Mouse (Mus musculus) v-Abl transformed pro-B cells (cell line): ENCODE measurements around the gene Slc38a4.

Experiments used
- in situ Hi-C, 2 experiments: fragments of 400-800 bp; cut with MboI; formaldehyde crosslinking; loops; one replicate each; pipeline ENCODE4 v1.15.1; 2025; ENCODE audit not compliant: unreplicated experiment in 2 of 2

Gene Slc38a4

DNA sequence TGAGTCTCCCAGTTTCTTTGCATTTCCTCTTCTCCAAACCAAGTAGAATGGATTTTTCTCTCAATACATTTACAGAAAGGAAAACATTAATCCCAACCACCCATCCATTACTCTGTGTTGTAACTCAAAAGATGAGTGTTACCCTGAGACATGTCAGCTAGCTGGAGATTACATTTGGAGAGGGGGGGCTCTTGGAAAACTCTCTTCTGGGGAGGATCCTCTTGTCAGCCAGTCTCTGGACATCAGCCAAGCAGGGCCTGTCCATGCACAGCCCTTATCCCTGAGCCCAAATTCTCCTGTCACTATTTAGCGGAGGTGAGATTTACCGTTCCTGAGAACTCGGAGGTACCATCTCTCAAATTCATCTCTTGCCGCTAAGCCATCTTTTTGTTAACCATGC lies 82.4 kb downstream of the Slc38a4 start:
- in situ Hi-C loops, result loop anchor here in 1 of 2 experiments (25.0 kb wide), 1 partner anchor 1211 kb away; no protein-coding TSS in a partner anchor

DNA sequence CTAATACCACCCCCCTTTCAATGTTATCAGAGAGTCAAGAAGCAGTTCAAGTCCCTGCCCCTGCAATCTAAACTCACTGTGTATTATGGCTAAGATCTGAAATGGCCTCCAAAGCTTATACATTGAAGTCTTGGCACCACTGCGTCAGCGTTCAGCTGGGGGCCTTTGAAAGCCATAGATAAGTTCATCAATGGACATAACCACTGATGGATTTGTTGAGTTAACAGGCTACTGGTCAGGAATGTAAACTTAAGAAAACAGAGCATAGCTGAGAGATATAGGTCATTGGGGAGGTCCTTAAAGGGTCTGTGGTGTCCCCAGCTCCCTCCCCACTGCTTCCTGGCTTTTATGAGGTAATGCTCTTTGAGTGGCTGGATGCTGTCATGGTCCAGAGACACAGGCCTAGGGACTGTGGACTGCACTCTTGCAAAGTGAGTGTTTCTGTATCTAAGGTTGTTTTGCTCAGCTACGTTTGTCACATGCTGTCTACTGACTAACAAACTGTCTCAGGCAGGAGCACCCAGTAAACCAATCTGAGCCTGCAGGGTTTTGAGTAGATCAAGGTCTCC lies 83.0 kb downstream of the Slc38a4 start:
- in situ Hi-C loops, result loop anchor here in 1 of 2 experiments (25.0 kb wide), 1 partner anchor 1210 kb away; no protein-coding TSS in a partner anchor

GRCm38 (mm10) chr15:96971906-96972305 lies 83.8 kb downstream of the Slc38a4 start:
- in situ Hi-C loops, result loop anchor here in 1 of 2 experiments (25.0 kb wide), 1 partner anchor 1210 kb away; no protein-coding TSS in a partner anchor

DNA sequence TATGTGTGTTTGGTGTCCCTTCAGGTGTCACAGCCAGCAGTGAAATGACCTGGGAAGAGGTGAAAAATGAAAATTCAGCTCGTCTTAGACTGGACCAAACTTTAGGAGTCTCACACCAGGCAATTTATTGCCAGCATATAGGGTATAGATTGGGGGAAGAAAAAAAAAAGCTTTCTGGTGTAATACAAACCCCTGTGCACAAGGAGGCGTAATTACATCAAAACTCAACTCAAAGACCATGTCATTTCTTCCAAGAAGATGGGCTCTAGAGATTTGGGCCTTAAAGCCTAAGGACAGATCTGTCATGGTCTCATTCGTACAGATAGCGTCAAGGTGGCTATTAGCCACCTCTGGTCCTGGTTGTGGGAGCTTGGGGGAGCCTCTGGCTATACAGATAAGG lies 86.0 kb downstream of the Slc38a4 start:
- in situ Hi-C loops, result loop anchor here in 1 of 2 experiments (25.0 kb wide), 1 partner anchor 1207 kb away; no protein-coding TSS in a partner anchor

DNA sequence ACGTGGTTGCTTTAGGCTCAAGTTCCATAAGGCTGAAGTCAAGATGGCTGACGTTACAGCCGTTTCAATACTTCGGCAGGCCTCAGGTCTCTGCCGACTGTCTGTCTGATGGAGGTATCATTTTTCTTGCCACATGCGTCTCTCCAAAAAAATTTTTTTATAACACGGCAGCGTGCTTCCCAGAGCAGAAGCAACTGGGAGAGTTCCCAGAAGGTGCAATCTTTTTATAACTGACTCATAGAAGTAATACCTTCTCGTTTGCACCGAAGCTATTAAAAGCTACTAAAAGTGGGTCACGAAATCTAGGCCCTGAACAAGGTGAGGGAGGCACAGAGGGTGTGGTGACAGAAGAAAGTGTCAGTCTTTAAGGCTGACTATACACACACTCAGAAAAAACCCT lies 87.0 kb downstream of the Slc38a4 start:
- in situ Hi-C loops, result loop anchor here in 1 of 2 experiments (25.0 kb wide), 1 partner anchor 1206 kb away; no protein-coding TSS in a partner anchor

DNA sequence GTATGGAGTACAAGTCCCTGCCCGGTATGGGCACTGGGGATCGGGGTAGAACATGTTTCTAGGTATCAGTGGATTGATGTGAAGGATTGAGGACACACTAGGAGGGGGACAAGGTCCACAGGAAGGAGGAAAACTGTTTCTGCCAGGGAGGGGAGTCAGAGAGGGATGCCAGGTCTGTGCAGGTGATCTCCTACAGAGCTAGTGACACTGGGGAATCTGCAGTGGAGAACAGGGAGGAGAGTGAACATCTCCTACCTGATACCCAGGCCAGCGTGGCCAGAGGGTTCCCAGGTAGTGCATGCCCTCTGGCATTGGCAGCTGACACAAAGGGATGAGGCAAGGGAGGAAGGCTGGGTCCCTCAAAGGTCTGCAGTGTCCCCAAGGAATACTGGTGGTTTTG lies 89.4 kb downstream of the Slc38a4 start:
- in situ Hi-C loops, result loop anchor here in 1 of 2 experiments (25.0 kb wide), 1 partner anchor 1204 kb away; no protein-coding TSS in a partner anchor

DNA sequence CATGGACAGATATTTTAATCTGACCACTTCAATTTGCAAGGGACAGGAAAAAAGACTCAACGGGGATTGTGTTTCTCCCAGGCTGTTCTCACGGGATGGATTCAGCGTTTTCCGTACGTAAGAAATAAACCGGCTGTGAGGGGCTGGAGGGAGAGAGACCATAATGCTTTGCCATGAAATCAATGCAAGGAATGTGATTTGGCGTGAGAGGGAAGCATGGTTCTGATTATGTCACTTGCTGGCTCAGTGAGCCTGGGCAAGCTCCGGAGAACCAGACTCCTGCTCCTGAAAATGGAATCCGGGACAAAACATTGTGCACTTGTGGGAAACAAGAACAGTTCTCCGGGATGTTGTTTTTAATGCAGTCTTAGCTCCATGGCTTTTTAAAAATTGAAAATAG lies 92.0 kb downstream of the Slc38a4 start:
- in situ Hi-C loops, result loop anchor here in 1 of 2 experiments (25.0 kb wide), 1 partner anchor 1201 kb away; no protein-coding TSS in a partner anchor

DNA sequence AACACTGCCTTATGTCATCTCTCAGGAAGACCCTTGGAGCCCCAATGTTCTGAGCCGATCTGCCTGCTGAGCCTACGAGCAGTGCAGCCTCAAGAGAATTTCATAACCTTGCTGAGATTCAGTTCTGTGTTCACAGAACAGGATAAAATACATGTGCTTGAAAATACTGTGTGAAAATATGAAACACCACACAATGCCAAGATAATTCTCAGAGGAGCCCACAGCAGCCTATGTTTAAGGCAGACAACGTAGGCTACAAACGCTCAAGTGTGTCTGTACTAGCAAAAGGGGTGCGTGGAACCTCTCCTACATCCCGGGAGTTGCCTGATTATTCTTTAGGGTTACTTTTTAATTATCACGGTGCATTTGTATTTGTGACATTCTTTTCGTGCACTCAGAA lies 92.4 kb downstream of the Slc38a4 start:
- in situ Hi-C loops, result loop anchor here in 1 of 2 experiments (25.0 kb wide), 1 partner anchor 1201 kb away; no protein-coding TSS in a partner anchor

DNA sequence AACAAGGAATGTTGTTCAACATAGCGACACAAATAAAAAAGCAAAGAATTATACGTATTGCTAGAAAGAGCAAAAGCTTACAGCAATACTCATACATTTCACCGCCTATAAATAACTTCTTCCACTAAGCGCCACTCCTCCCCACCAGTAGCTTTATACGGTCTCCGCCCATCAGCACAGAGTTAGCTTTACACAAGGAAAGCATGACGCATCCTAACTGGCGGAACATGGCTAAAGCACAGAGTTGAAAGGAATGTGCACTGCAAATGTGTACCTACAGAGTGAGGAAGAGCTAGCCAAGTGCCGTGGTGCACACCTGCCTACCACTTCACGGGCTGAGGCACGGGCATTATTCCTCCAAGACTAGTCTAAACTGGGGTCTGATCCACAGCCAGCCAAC lies 95.4 kb downstream of the Slc38a4 start:
- in situ Hi-C loops, result loop anchor here in 1 of 2 experiments (25.0 kb wide), 1 partner anchor 1198 kb away; no protein-coding TSS in a partner anchor

DNA sequence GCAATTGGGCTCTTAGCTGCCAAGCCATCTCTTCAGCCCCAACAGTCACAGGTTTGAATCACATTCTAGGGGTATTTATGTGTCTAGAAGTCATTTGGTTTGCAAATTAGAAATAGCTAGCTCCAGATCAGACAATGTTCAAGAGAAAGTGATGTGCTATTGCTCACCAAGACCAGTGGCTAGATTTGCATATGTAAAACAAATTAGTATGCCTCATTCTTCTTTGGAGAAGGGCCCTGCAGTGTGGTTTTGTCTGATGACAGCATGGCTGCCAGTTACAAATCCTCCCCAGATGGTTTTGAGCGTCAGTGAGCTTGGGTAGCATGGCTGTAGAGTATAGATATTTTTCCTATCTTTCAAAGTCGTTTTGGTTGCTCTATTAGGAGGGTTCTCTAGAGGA lies 96.5 kb downstream of the Slc38a4 start:
- in situ Hi-C loops, result loop anchor here in 1 of 2 experiments (25.0 kb wide), 1 partner anchor 1197 kb away; no protein-coding TSS in a partner anchor

- in situ Hi-C loops, result loop anchor here in 1 of 2 experiments (25.0 kb wide), 1 partner anchor 1194 kb away; no protein-coding TSS in a partner anchor
Measured at GRCm38 (mm10) chr15:96956699-96957098, 99.1 kb downstream of the Slc38a4 start.

DNA sequence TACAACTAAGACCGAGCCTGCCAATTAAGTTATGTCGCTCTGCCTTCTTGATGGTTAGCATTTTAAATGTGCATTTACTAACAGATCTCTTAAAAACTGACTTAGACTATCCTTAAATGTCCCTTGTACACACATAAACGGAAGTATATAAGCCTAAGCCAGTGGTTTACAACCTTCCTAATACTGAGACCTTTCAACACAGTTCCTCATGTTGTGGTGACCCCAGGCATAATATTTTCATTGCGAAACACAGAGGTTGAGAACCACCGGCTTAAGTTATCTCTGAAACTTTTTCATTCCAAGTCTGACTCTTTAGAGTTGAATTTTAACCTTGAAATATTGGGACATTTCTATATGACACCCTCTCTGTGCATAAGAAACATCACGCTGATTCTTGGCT lies 101.4 kb downstream of the Slc38a4 start:
- in situ Hi-C loops, result loop anchor here in 1 of 2 experiments (25.0 kb wide), 1 partner anchor 1192 kb away; no protein-coding TSS in a partner anchor

- in situ Hi-C loops, result loop anchor here in 1 of 2 experiments (25.0 kb wide), 1 partner anchor 1192 kb away; no protein-coding TSS in a partner anchor
Measured at GRCm38 (mm10) chr15:96953938-96954238, 101.9 kb downstream of the Slc38a4 start.

DNA sequence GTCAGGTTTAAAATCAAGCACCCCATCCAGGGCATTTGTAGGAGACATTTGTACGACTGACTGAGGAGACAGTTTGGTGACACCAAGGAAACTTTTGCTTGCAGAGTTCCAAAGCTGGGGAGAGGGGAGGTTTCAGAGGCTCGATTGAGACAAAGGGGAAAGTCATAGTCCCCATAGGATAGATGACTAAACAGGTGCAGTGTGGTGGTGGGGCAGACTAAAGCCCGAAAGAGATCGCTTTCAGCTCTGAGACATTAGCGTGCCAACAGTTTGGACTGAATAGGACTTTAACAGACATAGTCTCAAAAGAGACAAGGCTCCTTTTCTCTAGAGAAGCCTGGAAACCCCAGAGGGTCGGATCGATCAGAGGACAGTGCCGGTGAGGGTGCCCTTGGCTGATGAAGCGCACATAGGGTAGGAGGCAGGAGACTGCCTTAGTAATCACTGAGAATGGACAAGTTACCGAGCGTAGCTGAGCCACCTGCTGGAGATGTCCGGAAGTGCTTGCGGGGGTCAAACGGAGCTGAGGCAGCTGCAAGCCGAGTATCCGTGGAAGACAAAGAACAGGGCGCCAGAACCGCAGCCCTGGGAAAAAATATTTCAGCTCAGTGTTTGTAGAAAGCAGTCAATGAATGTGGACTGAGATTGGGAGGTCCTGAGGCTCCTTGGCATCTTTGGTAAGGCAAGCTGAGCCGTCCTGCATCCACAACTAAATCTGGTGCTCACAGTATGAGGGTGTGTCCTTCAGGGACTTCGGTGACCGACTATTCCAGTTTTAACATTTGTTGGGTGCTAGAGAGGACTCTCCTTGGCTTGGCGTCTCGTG lies 102.4 kb downstream of the Slc38a4 start:
- in situ Hi-C loops, result loop anchor here in 1 of 2 experiments (25.0 kb wide), 1 partner anchor 1191 kb away; no protein-coding TSS in a partner anchor

- in situ Hi-C loops, result loop anchor here in 1 of 2 experiments (25.0 kb wide), 1 partner anchor 1190 kb away; no protein-coding TSS in a partner anchor
Measured at GRCm38 (mm10) chr15:96952488-96952887, 103.3 kb downstream of the Slc38a4 start.

- in situ Hi-C loops, result loop anchor here in 1 of 2 experiments (25.0 kb wide), 1 partner anchor 1189 kb away; no protein-coding TSS in a partner anchor
Measured at GRCm38 (mm10) chr15:96951783-96952182, 104.0 kb downstream of the Slc38a4 start.

- in situ Hi-C loops, result loop anchor here (5.0 to 10.0 kb wide), 3 partner anchors 266 to 426 kb away; no protein-coding TSS in a partner anchor
Measured at GRCm38 (mm10) chr15:96948471-96948870, 107.3 kb downstream of the Slc38a4 start.
